Comparison of ENCODE assay signal across 19 mouse cellular contexts in genomic region chr5:21743606-21744005, GRCm38 (mm10). TPM values are rescaled to one million over a fixed set of nuclear protein-coding genes. Genes with fewer than 3 reads are reported as not detected.
A peak's percentile ranks its signal among the peaks of the same experiment; 100 is the strongest.
DNase-seq lines count a peak whose midpoint lies in the region; ATAC-seq lines count a peak whose summit lies in the region.
"Had no signal": no experiment of that assay in that cellular context is flagged by ENCODE, and none has a peak within 500 bp of the region (broad histone marks: within the 10 kb centered on the region; RNA-seq: fewer than 3 reads in every experiment).

No protein-coding gene starts in this region.

- H3K36me3 ChIP-seq in midbrain, embryonic 11.5 days (ENCODE audit: control insufficient read depth, insufficient read depth, low read length): peaks cover 35% of the 10 kb centered on the region
- H3K36me3 ChIP-seq in midbrain, embryonic 16.5 days (ENCODE audit: control insufficient read depth, insufficient read depth, low read length): peaks cover 52% of the 10 kb centered on the region

- no peak overlapping the region for H3K27ac ChIP-seq in midbrain, embryonic 11.5 days (ENCODE audit: low read depth, low read length)
- H3K27ac ChIP-seq in midbrain, embryonic 16.5 days (ENCODE audit: low read length): no peak overlapping the region

- H3K27me3 ChIP-seq in midbrain, embryonic 11.5 days (ENCODE audit: control insufficient read depth, insufficient read depth, low read length): no peaks in the 10 kb centered on the region
- no peaks in the 10 kb centered on the region for H3K27me3 ChIP-seq in midbrain, embryonic 16.5 days (ENCODE audit: control insufficient read depth, insufficient read depth, low read depth, low read length)
- H3K27me3 ChIP-seq: CH12.LX, Patski had no signal

- no peaks in the 10 kb centered on the region for H3K9me3 ChIP-seq in midbrain, embryonic 11.5 days (ENCODE audit: control insufficient read depth, low read length)
- no peaks in the 10 kb centered on the region for H3K9me3 ChIP-seq in midbrain, embryonic 16.5 days (replicated peaks; ENCODE audit: control insufficient read depth, low read length, poor library complexity, severe bottlenecking)
- H3K9me3 ChIP-seq: G1E had no signal

- no peak overlapping the region for H3K4me3 ChIP-seq in midbrain, embryonic 11.5 days (ENCODE audit: low read depth, low read length)
- no peak overlapping the region for H3K4me3 ChIP-seq in midbrain, embryonic 16.5 days (ENCODE audit: low read depth, low read length)

- DNase-seq in heart, adult 11 months: peak; percentile 82
- DNase-seq in heart, adult 8-10 months (ENCODE audit: low spot score): no peak
- peak; percentile 81 for DNase-seq in midbrain, embryonic 11.5 days (ENCODE audit: low spot score, missing footprints)
- DNase-seq: adrenal gland, adult 2 months; adrenal gland, adult 8-10 months; adrenal gland, postnatal 10 days; adrenal gland, postnatal 14 days; adrenal gland, postnatal 25 days; adrenal gland, postnatal 36 days; B cell, adult 2 months; cerebellum, adult 11 months; cerebellum, adult 11-12 months; cerebellum, adult 18-20 months had no signal

- no peak overlapping the region for H3K9ac ChIP-seq in midbrain, embryonic 11.5 days (ENCODE audit: low read length)
- no peak overlapping the region for H3K9ac ChIP-seq in midbrain, embryonic 16.5 days (ENCODE audit: low read depth, low read length)

- H3K4me2 ChIP-seq in midbrain, embryonic 11.5 days: no peak overlapping the region
- H3K4me2 ChIP-seq in midbrain, embryonic 16.5 days (ENCODE audit: low read length): no peak overlapping the region

- ATAC-seq in midbrain, embryonic 11.5 days (ENCODE audit: low FRiP score): no peak
- ATAC-seq in midbrain, embryonic 16.5 days: no peak
- ATAC-seq: activated CD4-positive, CD25-positive, alpha-beta regulatory T cell, adult 4 months; CD4-positive, CD25-positive, alpha-beta regulatory T cell, adult 4 months; Patski had no signal

- no peaks in the 10 kb centered on the region for H3K4me1 ChIP-seq in midbrain, embryonic 11.5 days (ENCODE audit: control insufficient read depth, insufficient read depth, low read length)
- no peaks in the 10 kb centered on the region for H3K4me1 ChIP-seq in midbrain, embryonic 16.5 days (ENCODE audit: control insufficient read depth, insufficient read depth, low read length)

- 93% methylated on average over 10 of the region's 10 CpGs for WGBS in midbrain, embryonic 11.5 days
- 97% methylated on average over 10 of the region's 10 CpGs for WGBS in midbrain, embryonic 16.5 days

RNA-seq across cellular contexts. Expression of gene Pmpcb, which starts 6.7 kb away (rescaled TPM):
- total RNA-seq in heart, adult 8-10 months (2022): 100 to 1,000 TPM; 289 to 312 (median 300) TPM
- polyA plus RNA-seq in midbrain, embryonic 11.5 days (2014; fragmentation: Nextera tagmentation; extraction: Ambion mirVana): 106 and 115 TPM in 2 replicates
- 68.8 and 72.4 TPM in 2 replicates for polyA plus RNA-seq in midbrain, embryonic 16.5 days (2015; fragmentation: Nextera tagmentation; extraction: Ambion mirVana)

RNA-seq across cellular contexts. Expression of gene Dnajc2, which starts 41.4 kb away (rescaled TPM):
- 10 to 100 TPM; 19.5 to 23.9 (median 20.7) TPM for total RNA-seq in heart, adult 8-10 months (2022)
- polyA plus RNA-seq in midbrain, embryonic 11.5 days (2014; fragmentation: Nextera tagmentation; extraction: Ambion mirVana): 103 and 109 TPM in 2 replicates
- 67.6 and 71.6 TPM in 2 replicates for polyA plus RNA-seq in midbrain, embryonic 16.5 days (2015; fragmentation: Nextera tagmentation; extraction: Ambion mirVana)

RNA-seq across cellular contexts. Expression of gene Psmc2, which starts 41.5 kb away (rescaled TPM):
- 100 to 1,000 TPM in 1 of 4 experiments, 10 to 100 TPM in 3; 87.6 to 100 (median 93.1) TPM for total RNA-seq in heart, adult 8-10 months (2022)
- polyA plus RNA-seq in midbrain, embryonic 11.5 days (2014; fragmentation: Nextera tagmentation; extraction: Ambion mirVana): 253 and 272 TPM in 2 replicates
- 187 and 192 TPM in 2 replicates for polyA plus RNA-seq in midbrain, embryonic 16.5 days (2015; fragmentation: Nextera tagmentation; extraction: Ambion mirVana)

RNA-seq across cellular contexts. Expression of gene Napepld, which starts 42.4 kb away (rescaled TPM):
- 1 to 10 TPM; 5.0 to 7.0 (median 6.8) TPM for total RNA-seq in heart, adult 8-10 months (2022)
- 17.0 and 17.1 TPM in 2 replicates for polyA plus RNA-seq in midbrain, embryonic 11.5 days (2014; fragmentation: Nextera tagmentation; extraction: Ambion mirVana)
- 2.6 and 2.7 TPM in 2 replicates for polyA plus RNA-seq in midbrain, embryonic 16.5 days (2015; fragmentation: Nextera tagmentation; extraction: Ambion mirVana)
